Mouse (Mus musculus): ENCODE measurements at regions not wholly inside any gene's neighbourhood (a gene's known extent, or its start where the extent isn't known, plus 50 kb on each side); places are given as distances from the start of the nearest gene placed in this dataset.

DNA sequence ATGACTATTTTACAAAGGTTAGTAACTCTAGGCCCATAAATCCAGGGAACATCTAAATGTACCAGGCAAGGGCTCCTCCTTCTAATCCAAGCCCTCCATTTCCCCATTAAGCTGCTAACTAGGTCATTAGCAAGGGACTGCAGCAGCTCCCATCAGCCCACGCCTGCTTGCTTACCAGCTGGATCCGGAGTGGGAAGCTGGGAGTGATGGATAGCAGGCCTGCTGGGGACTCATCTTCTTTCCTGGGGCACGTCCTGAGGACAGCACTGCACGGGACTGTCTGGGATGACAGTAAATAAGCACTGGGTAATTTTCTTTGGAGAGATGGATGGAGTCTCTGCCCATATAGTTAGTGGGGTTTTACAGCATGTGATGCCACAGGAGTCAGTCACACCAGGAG lies 276.0 kb downstream of the Tcerg1l start:
- TF ChIP-seq CTCF (IDR thresholded peaks at IDR 0.05; ENCODE audit: low read depth, low read length) (no peak), POLR2A (IDR thresholded peaks at IDR 0.05; ENCODE audit: extremely low read depth, insufficient read depth, low read length) (no peak)
